In genomic region chr12:85745827-85746695, GRCm38 (mm10) we compare ENCODE assay signal across 8 mouse cellular contexts. TPM values are rescaled to one million over a fixed set of nuclear protein-coding genes. Genes with fewer than 3 reads are reported as not detected.
DNase-seq lines count a peak whose midpoint lies in the region; ATAC-seq lines count a peak whose summit lies in the region.

TSS of gene Flvcr2 (plus strand) at chr12:85746539.

- H3K4me3 ChIP-seq in hindbrain, embryonic 16.5 days (ENCODE audit: low read length), result peak within 1 kb of the TSS; percentile 47

- no peaks in the 10 kb centered on the region for H3K36me3 ChIP-seq in hindbrain, embryonic 16.5 days (ENCODE audit: control insufficient read depth, insufficient read depth, low read length)

- under 1% methylated on average over 51 of the region's 51 CpGs for WGBS in hindbrain, embryonic 16.5 days

- peaks cover 17% of the 10 kb centered on the region for H3K27me3 ChIP-seq in hindbrain, embryonic 16.5 days (replicated peaks; ENCODE audit: control insufficient read depth, insufficient read depth, low read length)

- peak within 1 kb of the TSS; percentile 58 for H3K9ac ChIP-seq in hindbrain, embryonic 16.5 days (ENCODE audit: low read depth, low read length)

- H3K9me3 ChIP-seq in hindbrain, embryonic 16.5 days (ENCODE audit: control insufficient read depth, low read length), result no peaks in the 10 kb centered on the region

- H3K4me2 ChIP-seq in hindbrain, embryonic 16.5 days (ENCODE audit: low read length), result peak within 1 kb of the TSS; percentile 98

- H3K27ac ChIP-seq in hindbrain, embryonic 16.5 days (ENCODE audit: low read depth, low read length), result no peak within 1 kb of the TSS

- DNase-seq in T-cell, adult 2 months (ENCODE audit: low spot score), result peak; percentile 19
- DNase-seq in cerebellum, postnatal 14 days, result peak; percentile 80 to 84
- peak; percentile 78 for DNase-seq in gastrocnemius, adult 18-20 months (ENCODE audit: low spot score)
- DNase-seq in left cerebral cortex, adult 11 months (ENCODE audit: low spot score), result peak; percentile 54
- peak; percentile 94 for DNase-seq in lung, postnatal 36 days
- DNase-seq in retina, postnatal 1 day, result peak; percentile 76
- DNase-seq in urinary bladder, adult 2 months (ENCODE audit: low spot score), result peak; percentile 69

- peak; percentile 81 for ATAC-seq in hindbrain, embryonic 16.5 days

- peaks cover 12% of the 10 kb centered on the region for H3K4me1 ChIP-seq in hindbrain, embryonic 16.5 days (ENCODE audit: control insufficient read depth, insufficient read depth, low read depth, low read length)

RNA-seq across cellular contexts. Expression of gene Flvcr2, which starts in this region (rescaled TPM):
- under 1 TPM; 0.21 to 0.38 TPM for total RNA-seq in gastrocnemius, adult 18-20 months (2021)
- polyA plus RNA-seq in hindbrain, embryonic 16.5 days (2015; fragmentation: Nextera tagmentation; extraction: Ambion mirVana), result 6.3 and 6.9 TPM in 2 replicates
- polyA plus RNA-seq in urinary bladder, adult 2 months (2012; rRNA removed), result 5.9 and 6.0 TPM in 2 replicates

Comparison
In these comparisons a context has a peak if more than half of its experiments do, and no peak if none do; other contexts are left out.
1. Peak in DNase-seq in gastrocnemius, adult 18-20 months; RNA of the gene not detected or under 1 TPM.
2. DNase-seq: peak in every context shown above with its lines; median percentile 94 in lung, postnatal 36 days; 82 in cerebellum, postnatal 14 days; 78 in gastrocnemius, adult 18-20 months; 76 in retina, postnatal 1 day; 69 in urinary bladder, adult 2 months; 54 in left cerebral cortex, adult 11 months; 19 in T-cell, adult 2 months.